Mouse (Mus musculus): ENCODE measurements around the gene Rbp3.

GRCm38 (mm10) chr14:33920727-33921559 is 32.9 kb upstream of the Rbp3 start:
- TF ChIP-seq CTCF (IDR thresholded peaks at IDR 0.05; ENCODE audit: control insufficient read depth, insufficient read depth, insufficient replicate concordance, low read depth, low read length) (no peak), POLR2A (IDR thresholded peaks at IDR 0.05; ENCODE audit: control insufficient read depth, low read depth, low read length) (no peak)
